Comparison of ENCODE assay signal across 9 mouse cellular contexts in the genomic region with DNA sequence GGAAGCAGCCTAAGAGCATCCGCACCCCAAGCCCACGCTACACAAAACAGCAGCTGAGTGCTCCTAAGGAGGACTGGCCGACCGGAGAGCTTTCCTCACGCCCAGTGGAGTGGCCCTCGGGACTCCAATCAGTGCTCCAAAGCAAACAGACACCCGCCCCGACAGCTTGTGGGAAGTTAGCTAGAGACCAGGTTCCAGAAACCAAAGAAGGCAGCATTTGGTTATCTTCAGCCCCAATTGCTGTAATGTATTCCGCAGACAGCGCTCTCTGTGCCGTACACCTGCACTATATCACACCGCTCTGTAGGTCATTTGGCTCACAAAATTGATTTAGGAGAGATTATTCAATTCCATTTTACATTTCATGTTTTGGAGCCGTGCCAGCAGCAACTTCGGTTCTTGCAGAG. TPM values are rescaled to one million over a fixed set of nuclear protein-coding genes. Genes with fewer than 3 reads are reported as not detected.
DNase-seq lines count a peak whose midpoint lies in the region; ATAC-seq lines count a peak whose summit lies in the region.
"Had no signal": no experiment of that assay in that cellular context is flagged by ENCODE, and none has a peak within 500 bp of the region (broad histone marks: within the 10 kb centered on the region; RNA-seq: fewer than 3 reads in every experiment).

No protein-coding gene starts in this region.

- H3K36me3 ChIP-seq in heart, embryonic 10.5 days: no peaks in the 10 kb centered on the region
- H3K36me3 ChIP-seq in heart, embryonic 12.5 days: no peaks in the 10 kb centered on the region
- no peaks in the 10 kb centered on the region for H3K36me3 ChIP-seq in neural tube, embryonic 12.5 days

- H3K9me3 ChIP-seq in heart, embryonic 10.5 days: no peaks in the 10 kb centered on the region
- no peaks in the 10 kb centered on the region for H3K9me3 ChIP-seq in heart, embryonic 12.5 days (replicated peaks)
- no peaks in the 10 kb centered on the region for H3K9me3 ChIP-seq in neural tube, embryonic 12.5 days

- 70% methylated on average over 14 of the region's 14 CpGs for WGBS in heart, embryonic 10.5 days
- 64% methylated on average over 14 of the region's 14 CpGs for WGBS in heart, embryonic 12.5 days
- 79% methylated on average over 14 of the region's 14 CpGs for WGBS in neural tube, embryonic 12.5 days

- no peak overlapping the region for H3K27ac ChIP-seq in heart, embryonic 10.5 days
- H3K27ac ChIP-seq in heart, embryonic 12.5 days (ENCODE audit: poor library complexity, severe bottlenecking): no peak overlapping the region
- H3K27ac ChIP-seq in neural tube, embryonic 12.5 days: no peak overlapping the region

- peak overlapping the region; percentile 10; the same call in 1 of the 2 replicates for H3K4me2 ChIP-seq in heart, embryonic 12.5 days
- peak overlapping the region; percentile 25; the same call in 1 of the 2 replicates for H3K4me2 ChIP-seq in neural tube, embryonic 12.5 days (replicated peaks)

- peak; percentile 97 for DNase-seq in heart, adult 11 months
- DNase-seq in heart, embryonic 10.5 days (ENCODE audit: low spot score): no peak
- peak; percentile 49 to 64 for DNase-seq in kidney, postnatal 4 days
- no peak for DNase-seq in adipocyte (ENCODE audit: low spot score)
- no peak for DNase-seq in urinary bladder, postnatal 14 days (ENCODE audit: low spot score)
- no peak for DNase-seq in adrenal gland, adult 2 months
- DNase-seq: right cerebral cortex, adult 18-20 months had no signal

- no peak overlapping the region for H3K4me3 ChIP-seq in heart, embryonic 10.5 days
- no peak overlapping the region for H3K4me3 ChIP-seq in heart, embryonic 12.5 days
- no peak overlapping the region for H3K4me3 ChIP-seq in neural tube, embryonic 12.5 days

- H3K9ac ChIP-seq in heart, embryonic 12.5 days: no peak overlapping the region
- no peak overlapping the region for H3K9ac ChIP-seq in neural tube, embryonic 12.5 days

- no peaks in the 10 kb centered on the region for H3K27me3 ChIP-seq in heart, embryonic 10.5 days (ENCODE audit: insufficient read depth, poor library complexity, severe bottlenecking)
- no peaks in the 10 kb centered on the region for H3K27me3 ChIP-seq in heart, embryonic 12.5 days (replicated peaks)
- H3K27me3 ChIP-seq in neural tube, embryonic 12.5 days (replicated peaks): no peaks in the 10 kb centered on the region

- H3K4me1 ChIP-seq in heart, embryonic 10.5 days: peaks cover 16% of the 10 kb centered on the region
- peaks cover 21% of the 10 kb centered on the region for H3K4me1 ChIP-seq in heart, embryonic 12.5 days (replicated peaks)
- H3K4me1 ChIP-seq in neural tube, embryonic 12.5 days: peaks cover 12% of the 10 kb centered on the region

- no peak for ATAC-seq in heart, embryonic 12.5 days (ENCODE audit: insufficient number of reproducible peaks, low FRiP score)
- ATAC-seq in neural tube, embryonic 12.5 days (ENCODE audit: low FRiP score, low read depth): no peak

RNA-seq across cellular contexts. Expression of gene Pcbp3, which starts 55.7 kb away (rescaled TPM):
- 14.3 and 23.2 TPM in 2 replicates for polyA plus RNA-seq in heart, embryonic 10.5 days (2016; fragmentation: Nextera tagmentation; extraction: Ambion mirVana)
- 11.7 and 12.6 TPM in 2 replicates for polyA plus RNA-seq in heart, embryonic 12.5 days (2016; fragmentation: Nextera tagmentation; extraction: Ambion mirVana)
- polyA plus RNA-seq in neural tube, embryonic 12.5 days (2016; fragmentation: Nextera tagmentation; extraction: Ambion mirVana): 93.6 and 112 TPM in 2 replicates
- total RNA-seq in adrenal gland, adult 2 months (2021): 10 to 100 TPM; 30.2 to 40.3 TPM
- 22.9 and 25.6 TPM in 2 replicates for polyA plus RNA-seq in adrenal gland, adult 2 months (2012; rRNA removed)

Comparison
In these comparisons a context has a peak if more than half of its experiments do, and no peak if none do; other contexts are left out.
1. DNase-seq: peak in heart, adult 11 months (single experiment) and kidney, postnatal 4 days (2 of 2); none in heart, embryonic 10.5 days (single experiment), adipocyte (single experiment), urinary bladder, postnatal 14 days (single experiment) and adrenal gland, adult 2 months (single experiment).